Mouse (Mus musculus): ENCODE results near the gene Vash2.
"Not testable (repeated sequence)": the region's sequence is repeated elsewhere in the genome, so short reads cannot be mapped to it uniquely, and the experiment has no call there.

The Vash2 gene

GRCm38 (mm10) chr1:190974833-190975232, 4.3 kb downstream of the Vash2 start:
- DNase-seq = no peak

- DNase-seq = no peak
Measured at GRCm38 (mm10) chr1:190974191-190974590, 4.9 kb downstream of the Vash2 start.

DNA sequence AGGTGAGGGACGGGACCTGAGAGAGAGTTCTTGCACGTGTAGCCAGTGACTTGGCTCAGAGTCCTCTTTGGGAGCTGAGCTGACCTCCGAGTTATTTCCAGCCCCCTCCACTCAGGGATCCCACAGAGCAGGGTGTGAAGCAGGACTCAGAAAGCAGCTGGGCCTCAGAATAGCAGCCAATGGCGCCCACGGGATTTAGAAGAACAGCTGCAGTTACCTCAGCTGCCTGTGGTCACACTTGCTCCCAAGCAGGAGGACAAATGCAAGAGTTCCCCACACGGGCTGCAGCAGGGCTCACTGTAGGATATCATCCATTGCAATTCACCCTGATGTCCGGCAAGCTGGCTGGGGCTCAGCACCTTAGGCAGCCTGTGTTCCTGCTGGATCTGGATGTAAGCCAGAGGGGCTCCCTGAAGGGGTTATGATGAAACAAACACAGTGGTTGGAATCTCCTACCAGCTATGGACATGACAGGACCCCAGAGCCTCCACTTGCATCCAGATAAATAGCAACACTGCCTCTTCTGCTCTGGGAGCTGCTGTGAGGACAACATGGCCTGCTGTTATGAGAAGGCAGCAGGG, 6.4 kb downstream of the Vash2 start:
- no peak for DNase-seq

GRCm38 (mm10) chr1:190971708-190972610, 7.1 kb downstream of the Vash2 start:
- peak; percentile 38 to 45 for DNase-seq

GRCm38 (mm10) chr1:190968010-190968409, 11.1 kb downstream of the Vash2 start:
- DNase-seq = no peak

GRCm38 (mm10) chr1:190964992-190965780, 13.9 kb downstream of the Vash2 start:
- no peak for DNase-seq

- no peak for DNase-seq
Measured at GRCm38 (mm10) chr1:190962760-190963159, 16.3 kb downstream of the Vash2 start.

- no peak for DNase-seq
Measured at GRCm38 (mm10) chr1:190958821-190959220, 20.3 kb downstream of the Vash2 start.

- DNase-seq = no peak
Measured at GRCm38 (mm10) chr1:190953009-190953408, 26.1 kb downstream of the Vash2 start.

- no peak for DNase-seq
Measured at GRCm38 (mm10) chr1:190951014-190951413, 28.1 kb downstream of the Vash2 start.

- DNase-seq = peak; percentile 59 to 65
Measured at GRCm38 (mm10) chr1:190948846-190949245, 30.2 kb downstream of the Vash2 start.

GRCm38 (mm10) chr1:190948439-190948838, 30.7 kb downstream of the Vash2 start:
- peak; percentile 43 to 50 for DNase-seq

DNA sequence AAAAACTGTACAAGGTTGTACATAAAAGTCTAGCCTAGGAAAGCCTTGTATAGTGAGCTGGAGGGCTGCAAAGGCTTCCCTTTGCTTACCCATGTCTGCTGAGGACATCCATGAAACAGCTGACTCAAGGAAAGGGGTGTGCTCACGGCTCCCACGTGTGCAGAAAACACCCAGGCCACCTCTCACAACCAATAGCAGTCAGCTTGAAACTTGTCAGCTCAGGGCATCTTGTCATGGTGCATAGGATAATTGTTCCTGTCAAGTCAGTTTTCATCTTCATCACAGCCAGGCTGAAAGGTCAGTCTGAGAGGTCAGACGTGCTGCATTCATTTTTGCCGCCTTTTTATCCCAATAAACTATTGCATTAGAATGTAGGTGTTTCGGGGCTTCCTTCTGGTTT, 31.1 kb downstream of the Vash2 start:
- no peak for DNase-seq

DNA sequence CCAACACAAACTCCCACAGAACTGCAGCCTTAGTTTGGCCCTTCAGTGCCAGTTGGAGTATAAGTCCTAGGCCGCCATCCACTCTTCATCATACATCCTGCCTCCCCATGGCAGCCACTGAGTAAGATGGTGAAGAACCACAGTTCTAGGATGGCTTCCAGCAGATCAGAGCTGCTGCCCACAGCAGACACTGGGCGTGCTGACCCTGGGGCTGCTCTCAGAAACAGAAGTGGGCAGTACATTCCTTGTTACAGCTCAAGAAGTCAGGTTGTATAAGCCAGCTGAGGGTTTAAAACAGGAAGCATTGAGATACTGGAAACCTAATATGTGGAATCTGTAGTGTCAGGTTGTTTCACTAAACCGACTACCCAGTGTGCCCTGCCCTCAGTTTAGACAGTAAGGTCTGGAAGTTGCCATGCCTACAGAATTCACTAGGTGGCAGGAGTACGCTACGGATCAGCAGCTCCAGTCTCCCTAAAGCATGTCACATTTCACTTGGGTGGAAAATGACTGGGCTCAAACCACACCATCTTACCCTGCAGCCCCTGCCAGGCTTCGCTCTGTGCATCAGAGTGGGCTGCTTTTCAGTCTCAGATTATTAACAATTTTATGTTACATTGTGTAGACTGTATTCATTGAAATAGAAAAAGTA, 34.9 kb downstream of the Vash2 start:
- DNase-seq = peak; percentile 78

- DNase-seq = peak; percentile 59 to 73
Measured at GRCm38 (mm10) chr1:190939803-190940202, 39.3 kb downstream of the Vash2 start.

- no peak for DNase-seq
Measured at GRCm38 (mm10) chr1:190930181-190930580, 48.9 kb downstream of the Vash2 start.

GRCm38 (mm10) chr1:190929010-190929695, 49.9 kb downstream of the Vash2 start:
- DNase-seq = peak; percentile 37 to 41

DNA sequence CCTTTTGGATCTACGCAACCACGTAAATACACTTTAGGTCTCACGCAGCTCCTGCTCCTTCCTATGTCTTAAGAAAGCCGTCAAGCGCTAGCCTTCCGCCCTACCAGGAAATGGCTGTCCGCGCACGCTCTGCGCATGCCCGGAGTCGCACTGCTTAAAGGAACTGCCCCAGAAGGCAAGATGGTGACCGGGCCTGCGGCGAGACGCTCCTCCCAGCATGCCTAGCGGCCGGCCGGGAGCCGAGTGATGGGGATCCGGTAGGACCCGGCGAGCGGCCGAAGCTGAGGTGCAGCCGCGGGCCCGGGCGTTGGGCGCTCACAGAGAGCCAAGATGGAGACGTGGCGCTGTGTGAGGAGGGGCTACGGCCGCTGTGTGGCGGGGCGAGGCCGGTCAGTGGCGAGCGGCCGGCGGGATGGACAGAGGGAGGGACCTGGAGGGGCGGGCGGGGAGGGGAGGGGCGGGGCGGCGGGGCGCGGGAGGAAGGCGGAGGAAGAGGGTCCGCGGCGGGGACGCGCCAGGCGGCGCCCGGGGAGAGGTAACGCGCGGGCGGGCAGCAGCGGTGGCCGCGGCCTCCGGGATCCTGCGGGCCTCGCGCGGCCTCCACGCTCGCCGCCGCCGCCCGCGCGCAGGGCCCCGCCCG, 50.6 kb downstream of the Vash2 start:
- peak; percentile 98 to 99 for DNase-seq

DNA sequence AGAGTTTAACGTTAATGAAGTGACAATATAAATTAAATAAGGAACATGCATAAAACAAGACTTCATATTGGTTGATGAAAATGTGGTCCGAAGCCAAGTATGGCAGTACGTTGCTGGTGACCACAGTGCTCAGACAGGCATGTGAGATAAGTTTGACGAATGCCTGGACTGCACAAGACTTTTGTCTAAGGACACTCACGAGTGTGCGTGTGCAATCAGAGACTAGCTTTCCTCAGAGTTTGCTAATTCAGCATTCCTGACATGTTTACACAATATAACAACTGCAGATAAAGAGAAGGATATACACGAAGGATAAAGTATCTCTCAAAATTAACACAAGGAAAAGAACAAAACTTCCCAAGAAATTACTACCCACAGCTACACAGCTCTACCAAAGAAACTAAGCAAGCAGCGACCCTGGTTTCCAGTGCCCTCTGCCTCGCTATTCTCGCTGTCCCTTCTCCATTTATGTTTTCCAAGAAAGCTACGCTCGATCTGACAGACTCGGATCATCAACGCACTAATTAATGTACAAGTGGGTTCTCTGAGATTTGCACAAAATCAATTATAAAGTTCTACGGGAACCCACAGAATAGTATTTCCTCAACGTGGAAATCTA, 51.2 kb downstream of the Vash2 start:
- DNase-seq = no peak

DNA sequence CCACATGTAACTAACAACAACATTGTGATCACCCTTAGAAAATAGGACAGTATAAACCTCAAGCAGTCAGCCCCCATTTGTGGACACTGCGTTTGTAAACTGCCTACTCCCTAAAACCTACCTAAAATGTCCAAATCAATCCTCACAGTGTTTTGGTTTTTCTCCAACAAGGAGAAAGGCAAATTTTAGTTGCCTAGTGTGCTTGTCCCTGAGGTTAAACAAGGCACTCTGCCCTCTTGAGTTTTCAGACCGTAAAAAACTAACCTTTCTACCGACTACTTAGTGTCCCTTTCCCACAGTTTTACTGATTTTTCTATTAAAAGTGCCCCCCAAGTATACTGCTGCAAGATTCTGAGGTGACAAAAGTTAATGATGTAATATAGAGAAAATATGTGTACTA, 51.8 kb downstream of the Vash2 start:
- no peak for DNase-seq

DNA sequence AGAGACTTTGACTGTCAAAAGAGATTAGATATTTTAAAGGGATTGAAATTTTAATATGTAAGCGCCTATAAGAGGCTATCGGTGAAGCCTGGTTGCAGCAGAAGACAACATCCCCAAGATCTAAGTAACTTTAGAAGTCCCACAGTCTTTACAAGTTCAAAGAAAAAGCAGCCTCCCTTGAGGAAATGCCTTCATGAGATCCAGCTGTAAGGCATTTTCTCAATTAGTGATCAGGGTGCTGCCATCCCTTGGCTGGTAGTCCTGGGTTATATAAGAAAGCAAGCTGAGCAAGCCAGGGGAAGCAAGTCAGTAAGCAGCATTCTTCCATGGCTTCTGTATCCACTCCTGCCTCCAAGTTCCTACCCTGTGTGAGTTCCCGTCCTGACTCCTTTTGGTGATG, 54.3 kb downstream of the Vash2 start, which contains the start of gene Angel2:
Gene Angel2, plus strand, starts transcription at position 301 of the 400 bp plus-strand sequence.
- DNase-seq = not testable (repeated sequence)
